Mouse (Mus musculus) bone marrow macrophage, adult 2 months (primary cell): ENCODE measurements around the gene Ttc36.

Source experiments
- CTCF ChIP-seq: IDR thresholded peaks from 2 replicates; pipeline ENCODE4 v1.5.1; 2012; ENCODE audit warnings: low read depth, mild to moderate bottlenecking, low read length, moderate library complexity
- POLR2A ChIP-seq: IDR thresholded peaks from 2 replicates; pipeline ENCODE4 v1.6.1; 2012; ENCODE audit warnings: mild to moderate bottlenecking, low read depth, low read length, borderline replicate concordance

GRCm38 (mm10) chr9:44771376-44771775 is 31.5 kb downstream of the Ttc36 start:
- TF ChIP-seq POLR2A (no peak), CTCF (no peak)
